Mouse (Mus musculus) small intestine, adult 2 months (tissue): ENCODE results near the gene Abce1. TPM values are rescaled to one million over a fixed set of nuclear protein-coding genes. Genes with fewer than 3 reads are reported as not detected.

Experiments used
- H3K27ac ChIP-seq: fragments of 200-500 bp; 2 replicates; pipeline ENCODE4 v1.5.1; 2012; ENCODE audit warnings: low read depth, low read length, control low read depth, inconsistent platforms; ENCODE audit not compliant: insufficient read depth
- H3K27me3 ChIP-seq: fragments of 200-500 bp; 2 replicates; pipeline ENCODE4 v1.6.1; 2012; ENCODE audit warnings: mild to moderate bottlenecking, moderate library complexity, low read length, inconsistent platforms; ENCODE audit not compliant: control insufficient read depth, insufficient read depth
- H3K36me3 ChIP-seq: fragments of 200-500 bp; 2 replicates; pipeline ENCODE4 v1.6.1; 2012; ENCODE audit warnings: mild to moderate bottlenecking, low read length, control low read depth, inconsistent platforms; ENCODE audit not compliant: control insufficient read depth, insufficient read depth
- H3K4me1 ChIP-seq: fragments of 200-500 bp; 2 replicates; pipeline ENCODE4 v1.6.1; 2012; ENCODE audit warnings: low read length, inconsistent platforms, mixed read lengths; ENCODE audit not compliant: control insufficient read depth, insufficient read depth, insufficient read length
- H3K4me3 ChIP-seq: fragments of 200-500 bp; 2 replicates; pipeline ENCODE4 v1.5.1; 2012; ENCODE audit warnings: low read depth, mild to moderate bottlenecking, control low read depth, inconsistent platforms, low read length, moderate library complexity
- CTCF ChIP-seq: fragments of 200-500 bp; IDR thresholded peaks from 2 replicates; pipeline ENCODE4 v1.5.1; 2012; ENCODE audit warnings: low read depth, mild to moderate bottlenecking, control low read depth, inconsistent platforms, low read length, moderate library complexity, mixed read lengths; ENCODE audit not compliant: insufficient replicate concordance, insufficient read length; ENCODE audit errors: extremely low read depth
- POLR2A ChIP-seq: fragments of 200-500 bp; IDR thresholded peaks from 2 replicates; pipeline ENCODE4 v1.6.1; 2012; ENCODE audit warnings: low read depth, mild to moderate bottlenecking, control low read depth, inconsistent platforms, low read length, moderate library complexity
- WGBS: fragments of 180-500 bp; shearing (Covaris S2); methylation state at CpG from one replicate; pipeline ENCODE4 v1.1.7; 2018; 5-methylcytosine and 5-hydroxymethylcytosine counted together
- polyA plus RNA-seq: library from polyadenylated mRNA; depleted of rRNA; stranded (reverse); fragments of >200 nt; gene quantifications from 2 replicates; pipeline ENCODE4 v1.2.3, GENCODE M21; 2012; rRNA removed

Abce1 gene
- polyA plus RNA-seq = 1.7 and 2.6 TPM in 2 replicates

- peak within 1 kb of the TSS; percentile 77 for H3K27ac ChIP-seq
- H3K4me3 ChIP-seq = peak within 1 kb of the TSS; percentile 90
- TF ChIP-seq POLR2A (peak; percentile 65; the same call in 1 of the 2 replicates), CTCF (no peak)
- under 1% methylated on average over 73 of the region's 73 CpGs for WGBS
- H3K36me3 ChIP-seq = peaks cover 9% of the 10 kb centered on the region
- H3K4me1 ChIP-seq = peaks cover 2% of the 10 kb centered on the region; the same call in 1 of the 2 replicates
- no peaks in the 10 kb centered on the region for H3K27me3 ChIP-seq
Observed at GRCm38 (mm10) chr8:79711064-79711961, at the start of gene Abce1, which contains the start of gene Anapc10. Gene Abce1, minus strand, starts transcription at chr8:79711740. Gene Anapc10, plus strand, starts transcription at chr8:79711820.

GRCm38 (mm10) chr8:79750305-79750704, 38.8 kb upstream of the Abce1 start:
- Histone ChIP-seq H3K4me1 (no peaks in the 10 kb centered on the region), H3K27ac (no peak overlapping the region), H3K4me3 (no peak overlapping the region), H3K27me3 (no peaks in the 10 kb centered on the region), H3K36me3 (peaks cover 6% of the 10 kb centered on the region; the same call in 1 of the 2 replicates)
- TF ChIP-seq CTCF (no peak), POLR2A (no peak)
- WGBS = 61% methylated on average over 2 of the region's 2 CpGs

- WGBS = 70% methylated on average over 4 of the region's 4 CpGs
- H3K27ac ChIP-seq = no peak overlapping the region
- H3K4me3 ChIP-seq = no peak overlapping the region
- peaks cover 7% of the 10 kb centered on the region; the same call in 1 of the 2 replicates for H3K36me3 ChIP-seq
- TF ChIP-seq CTCF (no peak), POLR2A (no peak)
- H3K4me1 ChIP-seq = no peaks in the 10 kb centered on the region
- no peaks in the 10 kb centered on the region for H3K27me3 ChIP-seq
Observed at GRCm38 (mm10) chr8:79748591-79748990, 37.1 kb upstream of the Abce1 start.

- no peaks in the 10 kb centered on the region for H3K27me3 ChIP-seq
- no peaks in the 10 kb centered on the region for H3K4me1 ChIP-seq
- 75% methylated on average over 2 of the region's 2 CpGs for WGBS
- peaks cover 7% of the 10 kb centered on the region; the same call in 1 of the 2 replicates for H3K36me3 ChIP-seq
- H3K27ac ChIP-seq = no peak overlapping the region
- TF ChIP-seq CTCF (no peak), POLR2A (no peak)
- no peak overlapping the region for H3K4me3 ChIP-seq
Observed at GRCm38 (mm10) chr8:79748171-79748570, 36.6 kb upstream of the Abce1 start.

GRCm38 (mm10) chr8:79734304-79734703, 22.8 kb upstream of the Abce1 start:
- TF ChIP-seq POLR2A (no peak), CTCF (no peak)

GRCm38 (mm10) chr8:79727900-79728299, 16.4 kb upstream of the Abce1 start:
- no peak overlapping the region for H3K27ac ChIP-seq

More at GRCm38 (mm10) chr8:79734304-79734703, 22.8 kb upstream of the Abce1 start:
- Histone ChIP-seq H3K4me3 (no peak overlapping the region), H3K27ac (no peak overlapping the region), H3K27me3 (no peaks in the 10 kb centered on the region), H3K4me1 (no peaks in the 10 kb centered on the region), H3K36me3 (peaks cover 7% of the 10 kb centered on the region; the same call in 1 of the 2 replicates)
- 13% methylated on average over 2 of the region's 2 CpGs for WGBS

GRCm38 (mm10) chr8:79724589-79724988, 13.0 kb upstream of the Abce1 start:
- Histone ChIP-seq H3K4me1 (no peaks in the 10 kb centered on the region), H3K4me3 (no peak overlapping the region), H3K36me3 (peaks cover 23% of the 10 kb centered on the region), H3K27ac (no peak overlapping the region), H3K27me3 (no peaks in the 10 kb centered on the region)
- no peak for TF ChIP-seq CTCF
- no peak for TF ChIP-seq POLR2A
- WGBS = 46% methylated on average over 3 of the region's 3 CpGs

More at GRCm38 (mm10) chr8:79727900-79728299, 16.4 kb upstream of the Abce1 start:
- Histone ChIP-seq H3K36me3 (peaks cover 14% of the 10 kb centered on the region), H3K4me1 (no peaks in the 10 kb centered on the region), H3K4me3 (no peak overlapping the region), H3K27me3 (no peaks in the 10 kb centered on the region)
- TF ChIP-seq CTCF (no peak), POLR2A (no peak)
- WGBS = 98% methylated on average over 1 of the region's 1 CpGs
